Mouse (Mus musculus): ENCODE data around the gene Cdc123. TPM values are rescaled to one million over a fixed set of nuclear protein-coding genes. Genes with fewer than 3 reads are reported as not detected.

Cdc123 gene
- 174 and 182 TPM in 2 replicates for polyA plus RNA-seq (2012; rRNA removed)

DNA sequence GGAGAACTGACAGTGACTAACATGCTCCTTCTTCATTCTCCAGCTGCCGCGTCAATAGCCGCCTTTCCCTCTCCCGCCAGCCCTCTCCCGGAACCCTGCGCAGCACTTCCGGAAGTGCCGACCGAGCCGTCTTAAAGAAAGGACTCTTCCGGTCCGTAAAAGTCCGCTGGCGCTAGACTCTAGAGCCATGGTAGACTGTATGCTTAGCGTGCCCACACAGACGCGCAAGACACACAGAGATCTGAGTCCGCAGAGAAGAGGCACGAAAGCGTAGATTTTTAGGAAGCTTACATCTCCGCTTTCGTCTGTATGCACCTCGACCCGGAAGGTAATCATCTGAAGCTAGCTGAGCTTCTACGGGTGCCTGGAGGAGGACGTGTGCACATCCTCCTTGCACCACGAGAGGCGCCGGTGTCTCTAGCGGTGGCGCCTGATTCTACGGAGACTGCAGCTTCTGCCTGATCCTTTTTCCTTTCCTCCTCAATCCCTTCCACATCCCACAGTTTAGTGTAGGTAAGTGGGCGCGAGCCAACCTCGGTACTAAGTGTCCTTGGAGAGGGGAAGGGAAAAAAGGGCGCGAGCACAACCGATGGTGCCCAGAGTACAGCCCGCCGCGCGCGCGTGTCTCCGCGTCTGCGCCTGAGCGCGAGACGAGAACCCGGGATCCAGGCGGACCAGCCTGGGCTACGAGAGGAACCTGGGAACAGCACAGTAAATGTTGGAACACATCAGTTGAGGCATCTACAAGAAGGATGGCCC lies at the start of gene Cdc123, which contains the start of gene Nudt5:
Gene Cdc123 (minus strand): TSS at position 292 of the 759 bp plus-strand sequence.
Gene Nudt5 (plus strand): TSS at position 147 of the 759 bp plus-strand sequence.

DNA sequence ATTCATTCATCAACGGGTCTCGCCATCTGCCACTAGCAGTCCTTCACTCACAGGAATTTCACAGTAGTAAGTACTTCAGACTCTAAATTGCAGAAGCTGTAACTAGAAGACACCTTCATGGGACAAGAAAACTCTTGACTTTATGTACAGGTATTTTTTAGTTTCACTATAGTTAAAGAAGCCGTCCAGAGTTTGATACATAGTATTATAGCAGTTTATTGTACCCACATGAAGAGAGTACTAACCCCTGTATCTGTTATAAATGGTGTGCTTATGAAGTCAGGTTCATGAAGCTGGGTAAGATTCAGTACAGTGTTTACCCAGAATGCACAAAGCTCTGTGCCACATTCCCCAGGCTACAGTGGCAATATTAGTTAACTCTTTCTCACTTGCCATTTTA lies 17.9 kb upstream of the Cdc123 start, which contains the start of gene Gm13199:
Gene Gm13199 (minus strand): TSS at position 101 of the 400 bp plus-strand sequence.

Other genes with a start within 250 kb of the Cdc123 start
- gene Camk1d, start 130.6 kb downstream of the Cdc123 start, polyA plus RNA-seq (2012; rRNA removed), result 5.8 and 6.2 TPM in 2 replicates
- 19.4 and 21.0 TPM in 2 replicates for gene Nudt5, start 145 bp downstream of the Cdc123 start, polyA plus RNA-seq (2012; rRNA removed)
- 8.0 and 10.4 TPM in 2 replicates for gene Gm13199, start 17.8 kb upstream of the Cdc123 start, polyA plus RNA-seq (2012; rRNA removed)
- gene Sec61a2, start 50.3 kb upstream of the Cdc123 start, polyA plus RNA-seq (2012; rRNA removed), result 158 and 177 TPM in 2 replicates
- gene Dhtkd1, start 97.6 kb upstream of the Cdc123 start, polyA plus RNA-seq (2012; rRNA removed), result 14.6 and 15.1 TPM in 2 replicates
- gene Upf2, start 106.3 kb upstream of the Cdc123 start, polyA plus RNA-seq (2012; rRNA removed), result 16.5 and 17.1 TPM in 2 replicates

Data from central nervous system, embryonic 14 days (tissue).